22 mouse cellular contexts compared by ENCODE assay signal in genomic region chr4:4822119-4822518, GRCm38 (mm10). TPM values are rescaled to one million over a fixed set of nuclear protein-coding genes. Genes with fewer than 3 reads are reported as not detected.
DNase-seq lines count a peak whose midpoint lies in the region.
"Had no signal": no experiment of that assay in that cellular context is flagged by ENCODE, and none has a peak within 500 bp of the region (broad histone marks: within the 10 kb centered on the region; RNA-seq: fewer than 3 reads in every experiment).

No protein-coding gene starts in this region.

- H3K36me3 ChIP-seq in heart, embryonic 10.5 days: no peaks in the 10 kb centered on the region
- H3K36me3 ChIP-seq: hindbrain, embryonic 10.5 days; limb, embryonic 12.5 days; liver, embryonic 13.5 days; lung, embryonic 15.5 days; midbrain, embryonic 12.5 days; neural tube, embryonic 12.5 days had no signal

- H3K27me3 ChIP-seq in heart, embryonic 10.5 days (ENCODE audit: insufficient read depth, poor library complexity, severe bottlenecking): no peaks in the 10 kb centered on the region
- H3K27me3 ChIP-seq: limb, embryonic 12.5 days; liver, embryonic 13.5 days; lung, embryonic 15.5 days; midbrain, embryonic 12.5 days; neural tube, embryonic 12.5 days had no signal

- peak; percentile 5 to 36 for DNase-seq in heart, adult 18-20 months
- DNase-seq in heart, embryonic 10.5 days (ENCODE audit: low spot score): no peak
- peak; percentile 58 for DNase-seq in 3134 (ENCODE audit: extremely low read depth, insufficient read length, low spot score)
- DNase-seq in Muller cell, postnatal 12 days (ENCODE audit: inconsistent ontology term): peak; percentile 54
- peak; percentile 91 for DNase-seq in fibroblast of lung, adult 2 months (ENCODE audit: low read depth)
- DNase-seq in thymus, postnatal 36 days: no peak
- no peak for DNase-seq in cerebellum, adult 9-10 months
- DNase-seq: adrenal gland, postnatal 25 days; cerebellum, adult 11-12 months; cerebellum, postnatal 36 days; gastrocnemius, postnatal 36 days; kidney, adult 2 months; kidney, postnatal 36 days; layer of hippocampus, adult 9-11 months; liver, embryonic 13.5 days; right cerebral cortex, adult 18-20 months; thymus, postnatal 14 days had no signal

- WGBS in heart, embryonic 10.5 days: 83% methylated on average over 1 of the region's 1 CpGs

- H3K27ac ChIP-seq in heart, embryonic 10.5 days: no peak overlapping the region
- H3K27ac ChIP-seq: hindbrain, embryonic 10.5 days; limb, embryonic 12.5 days; liver, embryonic 13.5 days; lung, embryonic 15.5 days; midbrain, embryonic 12.5 days; neural tube, embryonic 12.5 days had no signal

- no peak overlapping the region for H3K4me3 ChIP-seq in heart, embryonic 10.5 days
- H3K4me3 ChIP-seq: hindbrain, embryonic 10.5 days; limb, embryonic 12.5 days; liver, embryonic 13.5 days; lung, embryonic 15.5 days; midbrain, embryonic 12.5 days; neural tube, embryonic 12.5 days had no signal

- H3K4me1 ChIP-seq in heart, embryonic 10.5 days: no peaks in the 10 kb centered on the region
- H3K4me1 ChIP-seq: hindbrain, embryonic 10.5 days; limb, embryonic 12.5 days; liver, embryonic 13.5 days; lung, embryonic 15.5 days; midbrain, embryonic 12.5 days; neural tube, embryonic 12.5 days had no signal

- H3K9me3 ChIP-seq in heart, embryonic 10.5 days: no peaks in the 10 kb centered on the region
- H3K9me3 ChIP-seq: hindbrain, embryonic 10.5 days; limb, embryonic 12.5 days; liver, embryonic 13.5 days; lung, embryonic 15.5 days; midbrain, embryonic 12.5 days; neural tube, embryonic 12.5 days had no signal

RNA-seq across cellular contexts. Expression of gene Impad1, which starts 29.0 kb away (rescaled TPM):
- total RNA-seq in heart, adult 18-20 months (2021): 10 to 100 TPM; 22.7 to 23.9 TPM
- polyA plus RNA-seq in heart, embryonic 10.5 days (2016; fragmentation: Nextera tagmentation; extraction: Ambion mirVana): 30.4 and 34.5 TPM in 2 replicates

Comparison
In these comparisons a context has a peak if more than half of its experiments do, and no peak if none do; other contexts are left out.
1. DNase-seq: peak in heart, adult 18-20 months (2 of 2), 3134 (single experiment), Muller cell, postnatal 12 days (single experiment) and fibroblast of lung, adult 2 months (single experiment); none in heart, embryonic 10.5 days (single experiment), thymus, postnatal 36 days (0 of 2) and cerebellum, adult 9-10 months (single experiment).